Mouse (Mus musculus): Measurements from ENCODE around the gene Soat1.

The Soat1 gene

GRCm38 (mm10) chr1:156473961-156474503, at the start of gene Soat1:
Soat1 (minus strand) TSS chr1:156474331.
- ATAC-seq (ENCODE audit: insufficient number of reproducible peaks, low FRiP score, low TSS enrichment), result peak; percentile 82

- peak; percentile 91 for ATAC-seq (ENCODE audit: insufficient number of reproducible peaks, low FRiP score, low TSS enrichment)
Measured at GRCm38 (mm10) chr1:156523842-156524241, 49.7 kb upstream of the Soat1 start, which contains the start of gene Gm10031. Gm10031 (plus strand) TSS chr1:156524012.

GRCm38 (mm10) chr1:156521796-156522517, 47.8 kb upstream of the Soat1 start:
- ATAC-seq (ENCODE audit: insufficient number of reproducible peaks, low FRiP score, low TSS enrichment), result no peak

GRCm38 (mm10) chr1:156520136-156520780, 46.1 kb upstream of the Soat1 start:
- no peak for ATAC-seq (ENCODE audit: insufficient number of reproducible peaks, low FRiP score, low TSS enrichment)

- ATAC-seq (ENCODE audit: insufficient number of reproducible peaks, low FRiP score, low TSS enrichment), result no peak
Measured at GRCm38 (mm10) chr1:156507753-156508152, 33.6 kb upstream of the Soat1 start.

GRCm38 (mm10) chr1:156505901-156506300, 31.8 kb upstream of the Soat1 start:
- ATAC-seq (ENCODE audit: insufficient number of reproducible peaks, low FRiP score, low TSS enrichment), result no peak

- ATAC-seq (ENCODE audit: insufficient number of reproducible peaks, low FRiP score, low TSS enrichment), result no peak
Measured at GRCm38 (mm10) chr1:156504945-156505523, 30.9 kb upstream of the Soat1 start.

- ATAC-seq (ENCODE audit: insufficient number of reproducible peaks, low FRiP score, low TSS enrichment), result no peak
Measured at GRCm38 (mm10) chr1:156496910-156497309, 22.8 kb upstream of the Soat1 start.

- ATAC-seq (ENCODE audit: insufficient number of reproducible peaks, low FRiP score, low TSS enrichment), result no peak
Measured at GRCm38 (mm10) chr1:156495025-156495424, 20.9 kb upstream of the Soat1 start.

GRCm38 (mm10) chr1:156491226-156491796, 17.2 kb upstream of the Soat1 start:
- no peak for ATAC-seq (ENCODE audit: insufficient number of reproducible peaks, low FRiP score, low TSS enrichment)

- no peak for ATAC-seq (ENCODE audit: insufficient number of reproducible peaks, low FRiP score, low TSS enrichment)
Measured at GRCm38 (mm10) chr1:156488031-156488430, 13.9 kb upstream of the Soat1 start.

GRCm38 (mm10) chr1:156487498-156487897, 13.4 kb upstream of the Soat1 start:
- ATAC-seq (ENCODE audit: insufficient number of reproducible peaks, low FRiP score, low TSS enrichment), result no peak

- ATAC-seq (ENCODE audit: insufficient number of reproducible peaks, low FRiP score, low TSS enrichment), result no peak
Measured at GRCm38 (mm10) chr1:156481826-156482225, 7.7 kb upstream of the Soat1 start.

- ATAC-seq (ENCODE audit: insufficient number of reproducible peaks, low FRiP score, low TSS enrichment), result no peak
Measured at GRCm38 (mm10) chr1:156476535-156476934, 2.4 kb upstream of the Soat1 start.

- ATAC-seq (ENCODE audit: insufficient number of reproducible peaks, low FRiP score, low TSS enrichment), result no peak
Measured at GRCm38 (mm10) chr1:156476016-156476415, 1.9 kb upstream of the Soat1 start.

GRCm38 (mm10) chr1:156474854-156475253, 723 bp upstream of the Soat1 start:
- ATAC-seq (ENCODE audit: insufficient number of reproducible peaks, low FRiP score, low TSS enrichment), result no peak

GRCm38 (mm10) chr1:156473003-156473402, 1.1 kb downstream of the Soat1 start:
- ATAC-seq (ENCODE audit: insufficient number of reproducible peaks, low FRiP score, low TSS enrichment), result no peak

- ATAC-seq (ENCODE audit: insufficient number of reproducible peaks, low FRiP score, low TSS enrichment), result no peak
Measured at GRCm38 (mm10) chr1:156471955-156472354, 2.2 kb downstream of the Soat1 start.

GRCm38 (mm10) chr1:156471071-156471470, 3.1 kb downstream of the Soat1 start:
- no peak for ATAC-seq (ENCODE audit: insufficient number of reproducible peaks, low FRiP score, low TSS enrichment)

GRCm38 (mm10) chr1:156470557-156470956, 3.6 kb downstream of the Soat1 start:
- ATAC-seq (ENCODE audit: insufficient number of reproducible peaks, low FRiP score, low TSS enrichment), result no peak

GRCm38 (mm10) chr1:156468576-156468975, 5.6 kb downstream of the Soat1 start:
- no peak for ATAC-seq (ENCODE audit: insufficient number of reproducible peaks, low FRiP score, low TSS enrichment)
